Mouse (Mus musculus): ENCODE measurements at regions not wholly inside any gene's neighbourhood (a gene's known extent, or its start where the extent isn't known, plus 50 kb on each side); places are given as distances from the start of the nearest gene placed in this dataset.

DNA sequence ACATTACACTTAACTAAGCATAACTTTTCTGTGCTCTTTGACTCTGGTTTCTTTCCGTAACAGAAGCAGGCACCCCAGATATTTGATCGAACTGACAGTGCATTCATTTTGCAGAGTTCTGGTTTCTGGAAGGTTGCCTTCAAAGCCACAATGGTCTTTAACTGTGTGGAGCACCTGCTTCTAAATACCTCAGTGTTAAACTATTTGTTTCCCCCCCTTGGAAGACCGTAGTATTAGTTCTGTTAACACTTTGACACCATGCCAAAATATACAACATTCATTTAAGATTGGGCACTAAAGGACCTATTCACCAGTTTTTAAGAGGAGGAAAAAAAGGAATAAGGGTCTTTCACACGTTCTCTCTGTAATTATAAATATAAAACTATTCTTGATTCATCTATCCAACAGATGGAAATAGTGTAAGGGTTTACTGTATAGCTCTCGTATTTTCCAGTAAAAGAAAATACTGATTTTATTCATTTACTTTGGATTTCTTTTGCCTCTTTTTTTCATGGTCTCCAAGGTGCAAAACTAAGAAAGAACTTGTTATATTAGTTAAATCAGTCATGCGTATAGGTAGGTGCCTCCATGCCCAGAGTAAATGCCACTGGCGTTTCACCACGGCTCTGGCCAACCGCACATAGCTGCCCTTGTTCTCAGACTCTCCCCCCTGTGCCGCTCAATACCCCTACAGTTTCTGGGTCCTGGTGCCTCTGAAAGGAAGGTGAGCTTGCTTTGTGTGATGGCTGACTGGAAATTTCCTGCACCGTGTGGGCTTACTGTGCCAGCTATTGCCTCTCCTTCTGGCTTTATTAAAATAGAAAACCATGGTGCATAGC lies 391.2 kb downstream of the Etnk1 start:
- Histone ChIP-seq H3K27ac (no peak overlapping the region), H3K4me3 (no peak overlapping the region), H3K4me1 (replicated peaks) (no peaks in the 10 kb centered on the region), H3K36me3 (no peaks in the 10 kb centered on the region), H3K27me3 (no peaks in the 10 kb centered on the region), H3K4me2 (no peak overlapping the region), H3K9me3 (replicated peaks) (no peaks in the 10 kb centered on the region), H3K9ac (no peak overlapping the region)
- ATAC-seq (replicated peaks; ENCODE audit: insufficient number of reproducible peaks, insufficient read depth, low FRiP score, low read depth), result no peak
- 71% methylated on average over 11 of the region's 11 CpGs for WGBS

DNA sequence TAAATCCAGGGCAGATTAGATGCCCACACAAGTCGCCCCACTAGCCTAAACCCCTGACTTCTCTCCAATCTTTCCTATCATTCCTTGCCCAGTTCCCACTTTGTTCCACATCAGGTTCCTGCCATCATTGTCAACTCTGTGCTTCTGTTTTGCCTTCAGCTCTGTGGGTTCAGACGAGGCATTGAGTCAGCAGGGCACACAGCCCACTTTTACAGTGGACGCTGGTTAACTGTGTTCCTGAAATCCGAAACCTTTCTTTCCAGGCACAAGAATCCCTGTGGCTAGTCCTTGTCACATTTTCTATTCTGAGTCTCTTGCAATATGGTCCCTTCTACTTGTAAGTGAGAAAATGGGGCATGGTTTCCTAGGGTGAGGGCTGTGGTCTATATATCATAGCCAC lies 392.3 kb downstream of the Etnk1 start:
- 61% methylated on average over 4 of the region's 4 CpGs for WGBS
- Histone ChIP-seq H3K9ac (no peak overlapping the region), H3K4me2 (no peak overlapping the region), H3K4me1 (replicated peaks) (no peaks in the 10 kb centered on the region), H3K27me3 (no peaks in the 10 kb centered on the region), H3K27ac (no peak overlapping the region), H3K36me3 (no peaks in the 10 kb centered on the region), H3K9me3 (replicated peaks) (no peaks in the 10 kb centered on the region), H3K4me3 (no peak overlapping the region)
- no peak for ATAC-seq (replicated peaks; ENCODE audit: insufficient number of reproducible peaks, insufficient read depth, low FRiP score, low read depth)

DNA sequence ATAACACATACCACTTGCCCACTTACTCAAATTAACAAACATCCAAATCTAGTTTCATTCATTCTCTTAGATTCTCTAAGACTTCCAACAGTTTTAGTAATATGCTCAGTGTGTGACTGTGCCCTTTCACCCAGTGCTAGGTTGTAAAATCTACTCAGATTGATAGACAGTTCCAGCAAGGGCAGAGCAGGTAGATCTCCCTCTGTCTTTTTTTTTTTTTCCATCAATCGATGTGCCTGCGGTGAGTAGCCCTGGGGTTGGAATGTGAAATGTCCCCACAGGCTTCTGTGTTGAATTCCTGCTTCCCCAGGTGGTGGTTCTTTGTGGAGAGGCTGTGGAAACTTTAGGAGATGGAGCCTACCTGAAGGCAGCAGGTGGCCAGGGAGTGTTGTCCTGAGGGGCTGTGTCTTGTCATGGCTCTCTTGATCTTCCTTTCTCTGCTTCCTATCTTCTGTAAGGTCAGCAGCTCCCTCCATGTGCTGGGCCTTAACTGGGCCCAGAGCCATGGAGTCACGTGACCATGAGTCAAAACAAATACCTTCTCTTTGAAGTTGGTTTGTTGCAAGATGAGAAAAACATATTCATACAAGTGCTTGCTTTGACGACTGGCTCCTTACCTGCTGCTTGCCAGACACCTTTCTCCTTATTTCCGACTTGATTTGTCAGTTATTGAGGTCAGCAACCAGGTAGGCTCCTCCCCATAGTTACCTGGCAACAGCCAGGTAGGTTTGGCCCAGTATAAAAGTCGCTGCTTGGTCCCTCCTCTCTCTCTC lies 394.5 kb downstream of the Etnk1 start:
- no peak for ATAC-seq (replicated peaks; ENCODE audit: insufficient number of reproducible peaks, insufficient read depth, low FRiP score, low read depth)
- H3K4me3 ChIP-seq, result no peak overlapping the region

DNA sequence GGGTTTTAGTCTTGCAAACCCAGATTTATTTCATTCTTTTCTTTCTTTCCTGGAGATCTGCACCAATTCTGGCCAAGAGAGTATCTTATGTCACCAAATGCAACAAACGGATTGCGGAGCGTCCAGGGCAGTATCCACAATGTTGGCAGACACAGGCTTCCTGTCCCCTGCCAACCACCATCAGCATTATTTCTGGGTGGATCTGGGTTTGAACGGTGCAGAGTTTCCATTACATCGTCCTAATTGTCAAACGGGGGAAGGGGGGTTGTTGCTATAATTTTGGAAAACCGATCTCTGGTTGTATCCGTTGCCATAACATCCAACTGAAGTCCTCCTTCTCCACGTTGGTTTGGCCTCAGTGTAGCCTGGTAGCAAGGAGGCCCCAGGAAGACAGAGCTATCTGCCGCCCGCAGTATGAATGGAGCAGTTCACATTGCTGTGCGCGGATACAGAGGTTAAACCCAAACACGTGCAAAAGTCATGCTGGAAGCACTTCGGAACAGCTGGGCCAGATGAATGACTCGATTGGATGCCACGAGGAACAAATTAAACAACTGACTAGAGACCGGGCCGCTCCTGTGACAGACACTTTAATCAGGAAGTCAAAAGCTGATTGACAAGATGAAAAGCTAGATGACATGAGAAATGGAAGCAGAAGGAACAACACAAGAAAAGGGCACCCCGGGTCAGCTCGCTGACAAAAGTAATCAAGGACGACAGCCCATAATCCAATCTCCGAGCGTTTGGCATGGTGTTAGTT lies 404.5 kb downstream of the Etnk1 start:
- no peak overlapping the region for H3K4me3 ChIP-seq
- no peak overlapping the region for H3K9ac ChIP-seq
- H3K27me3 ChIP-seq, result no peaks in the 10 kb centered on the region
- no peak overlapping the region for H3K27ac ChIP-seq
- WGBS, result 81% methylated on average over 24 of the region's 24 CpGs
- H3K4me1 ChIP-seq (replicated peaks), result no peaks in the 10 kb centered on the region
- no peaks in the 10 kb centered on the region for H3K9me3 ChIP-seq (replicated peaks)
- no peaks in the 10 kb centered on the region for H3K36me3 ChIP-seq
- H3K4me2 ChIP-seq, result no peak overlapping the region
- no peak for ATAC-seq (replicated peaks; ENCODE audit: insufficient number of reproducible peaks, insufficient read depth, low FRiP score, low read depth)

More for the DNA sequence above, 394.5 kb downstream of the Etnk1 start:
- Histone ChIP-seq H3K9ac (no peak overlapping the region), H3K27me3 (no peaks in the 10 kb centered on the region), H3K4me2 (no peak overlapping the region), H3K4me1 (replicated peaks) (no peaks in the 10 kb centered on the region), H3K27ac (no peak overlapping the region), H3K36me3 (no peaks in the 10 kb centered on the region), H3K9me3 (replicated peaks) (no peaks in the 10 kb centered on the region)
- 56% methylated on average over 6 of the region's 6 CpGs for WGBS

DNA sequence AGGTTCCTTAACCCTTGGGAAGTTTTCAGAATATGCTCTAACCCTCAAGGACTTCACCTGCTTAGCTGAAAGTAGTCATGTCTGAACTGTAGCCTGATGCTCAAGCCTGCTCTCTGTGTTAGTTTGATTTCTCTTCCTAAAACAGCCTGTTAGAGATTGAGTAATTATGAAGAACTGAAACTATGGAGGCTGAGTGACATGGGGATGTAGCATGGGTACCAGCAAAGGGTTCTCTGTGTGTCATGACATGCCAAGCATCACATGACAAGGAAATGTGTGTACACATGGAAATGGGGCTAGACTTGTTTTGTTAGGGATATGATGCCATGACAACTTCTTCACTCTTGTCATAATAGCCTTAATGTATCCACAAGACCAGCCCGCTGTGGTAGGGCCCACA lies 412.2 kb downstream of the Etnk1 start:
- Histone ChIP-seq H3K4me2 (no peak overlapping the region), H3K27ac (no peak overlapping the region), H3K9ac (no peak overlapping the region), H3K4me1 (replicated peaks) (no peaks in the 10 kb centered on the region), H3K4me3 (no peak overlapping the region), H3K36me3 (no peaks in the 10 kb centered on the region), H3K9me3 (replicated peaks) (no peaks in the 10 kb centered on the region), H3K27me3 (no peaks in the 10 kb centered on the region)
- no peak for ATAC-seq (replicated peaks; ENCODE audit: insufficient number of reproducible peaks, insufficient read depth, low FRiP score, low read depth)
- WGBS, result 72% methylated on average over 1 of the region's 1 CpGs

DNA sequence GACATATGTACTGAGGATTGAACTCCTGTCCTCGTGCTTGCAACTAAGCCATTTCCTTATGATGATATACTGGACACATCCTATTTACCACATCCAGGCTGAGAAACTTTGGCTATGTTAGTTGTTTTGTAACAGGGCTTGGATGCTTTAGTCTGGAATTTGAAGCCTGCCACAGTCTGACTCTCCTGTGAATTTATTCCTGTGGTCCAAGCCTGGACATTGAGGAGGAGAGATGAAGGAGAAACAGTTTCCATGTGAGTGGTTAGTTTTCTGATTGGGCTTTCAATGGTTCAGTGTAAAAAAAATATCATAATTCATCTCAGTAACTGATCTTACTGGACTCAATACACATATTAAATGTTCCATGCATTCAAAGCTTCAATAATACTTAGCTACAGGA lies 422.6 kb downstream of the Etnk1 start:
- 67% methylated on average over 1 of the region's 1 CpGs for WGBS
- Histone ChIP-seq H3K9ac (no peak overlapping the region), H3K27ac (no peak overlapping the region), H3K9me3 (replicated peaks) (no peaks in the 10 kb centered on the region), H3K27me3 (no peaks in the 10 kb centered on the region), H3K4me2 (no peak overlapping the region), H3K4me3 (no peak overlapping the region), H3K36me3 (no peaks in the 10 kb centered on the region), H3K4me1 (replicated peaks) (no peaks in the 10 kb centered on the region)
- no peak for ATAC-seq (replicated peaks; ENCODE audit: insufficient number of reproducible peaks, insufficient read depth, low FRiP score, low read depth)

DNA sequence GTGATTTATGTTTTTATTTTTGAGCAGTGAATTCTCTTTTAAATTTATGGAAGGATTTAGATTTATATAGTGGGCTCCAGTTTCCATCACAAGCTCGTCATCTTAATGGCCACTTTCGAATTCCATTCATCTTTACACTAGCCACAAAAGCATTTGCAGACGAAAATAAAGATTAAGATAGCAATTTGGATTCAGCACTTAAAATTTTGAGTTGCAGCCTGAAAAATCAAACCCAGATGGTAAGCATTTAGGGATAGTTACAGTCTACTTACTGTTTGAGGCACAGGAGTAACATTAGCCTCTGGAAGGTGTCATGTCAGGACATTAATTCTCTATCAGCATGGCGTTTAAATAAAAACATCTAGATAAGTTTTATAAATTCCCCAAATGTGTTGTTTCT lies 423.2 kb downstream of the Etnk1 start:
- ATAC-seq (replicated peaks; ENCODE audit: insufficient number of reproducible peaks, insufficient read depth, low FRiP score, low read depth), result no peak
- no peak overlapping the region for H3K9ac ChIP-seq
- no peak overlapping the region for H3K27ac ChIP-seq
- H3K27me3 ChIP-seq, result no peaks in the 10 kb centered on the region
- H3K36me3 ChIP-seq, result no peaks in the 10 kb centered on the region
- no peaks in the 10 kb centered on the region for H3K4me1 ChIP-seq (replicated peaks)
- WGBS, result 62% methylated on average over 4 of the region's 4 CpGs
- no peaks in the 10 kb centered on the region for H3K9me3 ChIP-seq (replicated peaks)
- H3K4me2 ChIP-seq, result no peak overlapping the region
- no peak overlapping the region for H3K4me3 ChIP-seq

DNA sequence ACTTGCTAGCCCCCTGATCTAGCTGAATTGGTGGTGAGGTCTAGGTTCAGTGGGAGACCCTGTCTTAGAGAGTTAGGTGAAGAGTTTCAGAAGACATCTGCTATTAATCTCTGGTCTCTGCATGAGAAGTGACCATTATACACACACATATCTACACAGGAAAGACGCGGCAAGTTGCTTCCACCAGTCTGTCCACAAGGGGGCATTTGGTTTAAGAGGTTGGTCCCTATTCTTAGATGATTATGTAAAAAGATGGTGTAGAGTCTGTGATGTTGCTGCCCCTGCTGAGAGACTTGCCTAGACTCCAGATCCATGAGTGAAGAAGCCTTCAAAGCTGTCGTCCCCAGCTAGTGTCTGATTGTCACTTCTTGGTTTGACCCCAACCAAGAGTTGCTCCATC lies 425.5 kb downstream of the Etnk1 start:
- Histone ChIP-seq H3K9ac (no peak overlapping the region), H3K4me3 (no peak overlapping the region), H3K9me3 (replicated peaks) (no peaks in the 10 kb centered on the region), H3K27me3 (no peaks in the 10 kb centered on the region), H3K4me1 (replicated peaks) (no peaks in the 10 kb centered on the region), H3K4me2 (no peak overlapping the region), H3K36me3 (no peaks in the 10 kb centered on the region), H3K27ac (no peak overlapping the region)
- 83% methylated on average over 3 of the region's 3 CpGs for WGBS
- ATAC-seq (replicated peaks; ENCODE audit: insufficient number of reproducible peaks, insufficient read depth, low FRiP score, low read depth), result no peak

DNA sequence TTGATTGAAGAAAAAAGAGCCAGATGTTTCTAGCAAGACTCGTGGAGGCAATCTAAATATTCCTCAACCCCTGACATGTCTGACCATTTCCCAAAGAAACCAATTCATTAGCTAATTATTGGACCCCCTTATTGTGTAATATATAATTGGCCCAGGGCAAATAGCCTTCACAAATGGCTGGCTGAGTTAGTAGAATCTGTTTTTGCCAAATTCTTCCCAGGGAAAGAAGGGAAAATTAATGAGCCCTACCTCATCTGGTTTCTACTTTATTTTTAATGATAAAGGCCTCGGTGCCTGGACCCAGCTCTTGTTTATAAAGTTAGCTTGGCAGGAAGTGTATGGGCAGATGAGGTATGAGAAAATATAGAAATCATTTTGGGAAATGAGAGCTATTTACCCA lies 428.5 kb downstream of the Etnk1 start:
- no peak overlapping the region for H3K9ac ChIP-seq
- WGBS, result 61% methylated on average over 2 of the region's 2 CpGs

DNA sequence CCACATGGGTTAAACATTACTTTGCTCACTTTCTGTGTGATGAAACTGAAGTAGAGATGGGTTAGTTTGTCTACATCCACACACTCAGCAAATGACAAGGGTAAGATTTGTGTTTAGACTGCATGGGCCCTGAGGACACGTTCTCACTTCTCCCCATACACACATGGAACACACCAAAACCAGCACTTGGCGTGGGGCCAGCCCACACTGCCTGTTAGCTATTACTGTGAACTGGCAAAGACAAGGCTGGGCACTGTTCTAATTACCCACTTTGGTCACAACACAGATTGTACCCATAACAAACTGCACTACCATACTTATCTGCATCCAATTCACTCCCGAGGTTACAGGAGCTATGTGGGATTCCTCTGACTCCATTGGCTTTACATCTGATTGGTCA lies 430.4 kb downstream of the Etnk1 start:
- H3K27me3 ChIP-seq, result no peaks in the 10 kb centered on the region
- no peak overlapping the region for H3K9ac ChIP-seq
- no peaks in the 10 kb centered on the region for H3K9me3 ChIP-seq (replicated peaks)
- H3K36me3 ChIP-seq, result no peaks in the 10 kb centered on the region
- H3K4me3 ChIP-seq, result no peak overlapping the region
- no peaks in the 10 kb centered on the region for H3K4me1 ChIP-seq (replicated peaks)
- H3K27ac ChIP-seq, result no peak overlapping the region
- no peak overlapping the region for H3K4me2 ChIP-seq
- 84% methylated on average over 3 of the region's 3 CpGs for WGBS
- ATAC-seq (replicated peaks; ENCODE audit: insufficient number of reproducible peaks, insufficient read depth, low FRiP score, low read depth), result no peak

More for the DNA sequence above, 428.5 kb downstream of the Etnk1 start:
- Histone ChIP-seq H3K27me3 (no peaks in the 10 kb centered on the region), H3K27ac (no peak overlapping the region), H3K9me3 (replicated peaks) (no peaks in the 10 kb centered on the region), H3K4me3 (no peak overlapping the region), H3K36me3 (no peaks in the 10 kb centered on the region), H3K4me1 (replicated peaks) (no peaks in the 10 kb centered on the region), H3K4me2 (no peak overlapping the region)
- no peak for ATAC-seq (replicated peaks; ENCODE audit: insufficient number of reproducible peaks, insufficient read depth, low FRiP score, low read depth)

DNA sequence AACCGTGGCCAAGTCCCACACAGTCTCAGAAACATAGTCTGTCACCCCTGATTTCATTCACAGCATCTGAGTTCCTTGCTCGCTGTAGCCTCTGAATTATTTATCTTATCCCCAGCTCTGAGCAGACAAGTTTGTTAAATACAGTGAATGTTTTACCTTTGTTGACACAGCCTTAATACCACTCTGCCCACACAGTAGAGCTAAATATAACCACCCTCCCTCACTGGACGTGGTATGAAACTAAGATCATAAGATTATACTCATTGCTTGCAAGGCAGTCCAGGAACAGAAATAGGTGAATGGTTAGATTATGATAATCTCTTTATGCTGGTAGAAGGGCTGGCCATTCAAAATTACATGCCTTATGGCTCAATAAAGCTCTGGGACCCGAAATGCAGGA lies 431.9 kb downstream of the Etnk1 start:
- H3K9ac ChIP-seq, result no peak overlapping the region

More for the DNA sequence above, 431.9 kb downstream of the Etnk1 start:
- no peak overlapping the region for H3K27ac ChIP-seq
- no peaks in the 10 kb centered on the region for H3K27me3 ChIP-seq
- H3K4me1 ChIP-seq (replicated peaks), result no peaks in the 10 kb centered on the region
- H3K4me2 ChIP-seq, result no peak overlapping the region
- no peak for ATAC-seq (replicated peaks; ENCODE audit: insufficient number of reproducible peaks, insufficient read depth, low FRiP score, low read depth)
- H3K9me3 ChIP-seq (replicated peaks), result no peaks in the 10 kb centered on the region
- H3K4me3 ChIP-seq, result no peak overlapping the region
- WGBS, result 47% methylated on average over 4 of the region's 4 CpGs
- no peaks in the 10 kb centered on the region for H3K36me3 ChIP-seq
